Mouse (Mus musculus) liver, postnatal 0 days (tissue): ENCODE measurements around the gene Gm32742. TPM values are rescaled to one million over a fixed set of nuclear protein-coding genes. Genes with fewer than 3 reads are reported as not detected.

Source experiments
- ATAC-seq: fragments of 200-750 bp; cut with Nextera tagmentation; 2 replicates; pipeline ENCODE4 v1.8.0; 2017; ENCODE audit warnings: mild to moderate bottlenecking, moderate library complexity
- DNase-seq: peaks from one replicate; pipeline ENCODE4 v3.0.0-alpha.2; 2016
- H3K27ac ChIP-seq: fragments of 300-500 bp; sonication (generic); 2 replicates; pipeline ENCODE4 v1.5.1; 2014; ENCODE audit warnings: antibody characterized with exemption, moderate library complexity, mild to moderate bottlenecking, low read depth
- H3K27me3 ChIP-seq: fragments of 300-500 bp; sonication (generic); 2 replicates; pipeline ENCODE4 v1.6.1; 2014; ENCODE audit warnings: low read length, control low read depth, mixed read lengths; ENCODE audit not compliant: insufficient read depth
- H3K36me3 ChIP-seq: fragments of 300-500 bp; sonication (generic); replicated peaks from 2 replicates; pipeline ENCODE4 v1.6.1; 2014; ENCODE audit warnings: mild to moderate bottlenecking, control low read depth, low read length, moderate library complexity, mixed read lengths; ENCODE audit not compliant: insufficient read depth
- H3K4me1 ChIP-seq: fragments of 300-500 bp; sonication (generic); 2 replicates; pipeline ENCODE4 v1.6.1; 2014; ENCODE audit warnings: antibody characterized with exemption, mild to moderate bottlenecking, control low read depth; ENCODE audit not compliant: insufficient read depth
- H3K4me2 ChIP-seq: fragments of 300-500 bp; sonication (generic); 2 replicates; pipeline ENCODE4 v1.6.1; 2014; ENCODE audit warnings: low read depth, mild to moderate bottlenecking, low read length, moderate library complexity, mixed read lengths
- H3K4me3 ChIP-seq: fragments of 300-500 bp; sonication (generic); 2 replicates; pipeline ENCODE4 v1.5.1; 2014; ENCODE audit warnings: low read depth, low read length
- H3K9ac ChIP-seq: fragments of 300-500 bp; sonication (generic); replicated peaks from 2 replicates; pipeline ENCODE4 v1.6.1; 2014; ENCODE audit warnings: mild to moderate bottlenecking, moderate library complexity
- H3K9me3 ChIP-seq: fragments of 300-500 bp; sonication (generic); 2 replicates; pipeline ENCODE4 v1.6.1; 2016; ENCODE audit warnings: mild to moderate bottlenecking, control low read depth, low read length, mixed read lengths
- CTCF ChIP-seq: sonication (generic); IDR thresholded peaks from 2 replicates; pipeline ENCODE4 v1.5.1; 2016; ENCODE audit warnings: antibody characterized with exemption, low read depth
- EP300 ChIP-seq: IDR thresholded peaks from 2 replicates; pipeline ENCODE4 v1.6.1; 2016; ENCODE audit warnings: antibody characterized with exemption, low read depth, mild to moderate bottlenecking
- WGBS: fragments of 180-500 bp; shearing (Covaris S2); extraction: QIAGEN DNeasy Blood & Tissue Kit; methylation state at CpG from one replicate; pipeline ENCODE4 v1.1.7; 2014; ENCODE audit not compliant: insufficient replicate concordance; 5-methylcytosine and 5-hydroxymethylcytosine counted together
- polyA plus RNA-seq: library from polyadenylated mRNA; unstranded; fragments of >200 nt; fragmentation: Nextera tagmentation; extraction: Ambion mirVana; gene quantifications from 2 replicates; pipeline ENCODE4 v1.2.1, GENCODE M21; 2015

The Gm32742 gene
- polyA plus RNA-seq, 1 experiment from 2014 or later = not detected

DNA sequence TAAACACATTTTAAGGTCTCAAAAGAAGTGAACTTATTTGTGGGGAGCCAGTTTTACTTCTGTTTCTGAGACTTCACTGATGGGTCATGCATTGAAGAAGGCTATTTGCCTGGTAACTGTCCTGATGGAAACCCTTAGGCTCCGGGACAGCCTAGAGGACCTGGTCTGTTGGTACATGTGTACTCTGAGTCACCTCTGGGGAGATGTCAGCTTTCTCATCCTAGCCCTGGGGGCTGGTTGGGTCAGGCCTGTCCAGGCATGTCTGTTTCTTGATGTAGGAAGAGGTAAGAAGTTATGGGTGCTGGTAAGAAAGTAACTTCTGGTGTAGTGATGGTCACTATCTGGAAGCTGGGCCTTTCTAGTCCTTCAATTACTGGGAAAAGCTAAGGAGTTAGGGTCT lies 10.4 kb upstream of the Gm32742 start:
- DNase-seq (no peak), ATAC-seq (no peak)
- no peak overlapping the region for H3K4me2 ChIP-seq
- H3K9ac ChIP-seq = no peak overlapping the region
- no peak overlapping the region for H3K4me3 ChIP-seq
- H3K9me3 ChIP-seq = no peaks in the 10 kb centered on the region
- H3K27me3 ChIP-seq = no peaks in the 10 kb centered on the region
- 89% methylated on average over 1 of the region's 1 CpGs for WGBS
- no peaks in the 10 kb centered on the region for H3K4me1 ChIP-seq
- no peak for TF ChIP-seq EP300
- no peak for TF ChIP-seq CTCF
- H3K36me3 ChIP-seq = no peaks in the 10 kb centered on the region
- H3K27ac ChIP-seq = no peak overlapping the region

DNA sequence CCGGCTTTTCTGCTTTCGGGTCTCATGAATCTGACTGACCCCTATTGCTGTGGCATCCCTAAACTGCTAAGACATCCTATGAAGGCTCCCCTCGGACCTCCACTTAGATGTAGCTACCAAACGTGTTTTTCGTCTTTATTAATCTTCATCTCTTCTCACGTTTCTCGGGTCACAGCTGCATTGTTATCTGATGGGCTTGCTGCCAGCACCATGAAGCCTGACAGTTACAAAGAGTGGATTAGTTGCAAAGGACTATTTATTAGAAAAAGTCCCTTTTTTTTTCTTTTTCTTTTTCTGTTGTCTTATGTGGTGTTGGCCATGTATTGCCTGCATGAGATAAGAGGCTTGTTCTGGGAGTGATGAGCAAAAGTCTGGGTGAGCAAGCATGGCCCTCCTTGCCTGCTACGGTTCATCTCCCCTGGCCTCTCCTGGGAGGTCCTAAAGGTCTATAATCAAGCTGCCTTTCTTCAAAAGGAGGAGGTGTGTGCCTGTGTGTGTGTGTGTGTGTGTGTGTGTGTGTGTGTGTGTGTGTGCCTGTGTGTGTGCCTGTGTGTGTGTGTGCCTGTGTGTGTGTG lies 9.7 kb upstream of the Gm32742 start:
- Histone ChIP-seq H3K27ac (no peak overlapping the region), H3K36me3 (no peaks in the 10 kb centered on the region), H3K4me1 (no peaks in the 10 kb centered on the region), H3K9me3 (no peaks in the 10 kb centered on the region), H3K9ac (no peak overlapping the region), H3K4me3 (no peak overlapping the region), H3K27me3 (no peaks in the 10 kb centered on the region), H3K4me2 (no peak overlapping the region)
- WGBS = 47% methylated on average over 8 of the region's 8 CpGs
- ATAC-seq = 0 out of 2 replicates have a peak, but pooled peaks have one; percentile 17
- TF ChIP-seq CTCF (no peak), EP300 (no peak)
- DNase-seq = no peak

DNA sequence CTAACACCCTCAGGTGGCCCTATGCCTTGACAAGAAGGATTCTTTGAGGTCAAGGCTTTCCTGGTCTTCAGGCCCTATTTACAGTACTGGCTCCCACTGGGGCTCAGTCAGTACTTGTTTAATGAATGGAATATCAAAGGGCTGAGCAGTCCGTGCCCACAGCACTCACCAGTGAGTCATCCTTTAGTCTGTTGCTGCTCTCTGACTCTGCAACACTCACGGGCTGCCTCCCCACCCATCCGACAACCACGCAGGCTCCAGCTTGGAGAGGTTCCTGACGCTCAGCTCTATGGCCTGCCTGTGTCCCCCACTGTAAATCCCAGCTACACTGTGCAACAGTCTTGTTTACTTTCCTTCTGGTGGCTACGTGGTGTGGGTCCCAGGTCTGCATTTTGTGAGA lies 5.0 kb upstream of the Gm32742 start:
- no peak overlapping the region for H3K27ac ChIP-seq
- 61% methylated on average over 6 of the region's 6 CpGs for WGBS
- TF ChIP-seq EP300 (no peak), CTCF (no peak)

DNA sequence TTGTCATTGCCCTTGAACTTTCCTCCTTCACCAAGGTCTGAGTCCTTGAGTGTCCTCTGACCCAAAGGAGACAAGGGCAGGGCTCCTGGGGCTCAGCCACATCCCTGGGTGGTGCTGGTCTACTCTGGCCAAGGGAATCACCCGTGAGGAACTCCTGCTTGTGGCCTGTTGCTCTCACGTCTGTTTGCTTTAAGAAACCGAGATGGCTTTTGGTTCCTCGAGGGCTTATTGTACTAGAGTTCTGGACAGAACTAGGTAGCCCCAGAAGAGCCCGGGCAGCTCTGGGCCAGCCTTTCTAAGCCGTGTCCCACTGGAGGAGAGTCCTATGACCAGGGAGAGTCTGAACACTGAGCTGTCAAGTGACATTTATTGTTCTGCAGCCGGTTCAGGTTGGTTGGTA lies 3.8 kb upstream of the Gm32742 start:
- no peak overlapping the region for H3K27ac ChIP-seq
- H3K4me2 ChIP-seq = no peak overlapping the region
- no peaks in the 10 kb centered on the region for H3K27me3 ChIP-seq
- H3K36me3 ChIP-seq = no peaks in the 10 kb centered on the region
- H3K9me3 ChIP-seq = no peaks in the 10 kb centered on the region
- no peak overlapping the region for H3K9ac ChIP-seq
- H3K4me3 ChIP-seq = no peak overlapping the region
- no peaks in the 10 kb centered on the region for H3K4me1 ChIP-seq
- WGBS = 78% methylated on average over 7 of the region's 7 CpGs
- ATAC-seq (no peak), DNase-seq (no peak)
- TF ChIP-seq EP300 = no peak

More for the DNA sequence above, 5.0 kb upstream of the Gm32742 start:
- DNase-seq = no peak
- Histone ChIP-seq H3K27me3 (no peaks in the 10 kb centered on the region), H3K4me2 (no peak overlapping the region), H3K4me3 (no peak overlapping the region), H3K9ac (no peak overlapping the region), H3K9me3 (no peaks in the 10 kb centered on the region), H3K36me3 (no peaks in the 10 kb centered on the region), H3K4me1 (no peaks in the 10 kb centered on the region)
- ATAC-seq = no peak

DNA sequence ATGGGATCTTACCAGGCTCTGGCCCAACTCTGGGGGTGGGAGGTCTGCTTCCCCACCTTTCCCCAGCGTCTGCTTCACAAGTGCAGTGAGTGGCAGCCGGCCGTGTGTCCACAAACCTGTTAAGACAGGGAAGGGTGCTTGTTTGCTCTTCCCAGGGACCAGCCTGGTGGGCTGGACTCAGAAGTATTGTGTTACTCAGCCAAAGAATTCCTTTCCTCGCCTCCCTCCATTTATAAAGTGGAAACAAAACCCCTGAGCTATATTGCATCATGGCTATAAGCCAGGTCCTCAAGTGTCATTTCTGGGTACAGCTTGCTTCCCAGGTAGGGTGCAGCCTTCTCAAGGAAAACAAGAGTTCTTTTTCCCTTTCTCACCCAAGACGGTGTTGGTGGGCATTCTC lies 3.4 kb upstream of the Gm32742 start:
- TF ChIP-seq EP300 (no peak), CTCF (no peak)
- DNase-seq (no peak), ATAC-seq (no peak)
- H3K27ac ChIP-seq = no peak overlapping the region
- H3K27me3 ChIP-seq = no peaks in the 10 kb centered on the region
- H3K4me2 ChIP-seq = no peak overlapping the region
- 65% methylated on average over 5 of the region's 5 CpGs for WGBS
- no peaks in the 10 kb centered on the region for H3K36me3 ChIP-seq
- no peak overlapping the region for H3K9ac ChIP-seq
- no peaks in the 10 kb centered on the region for H3K4me1 ChIP-seq
- no peak overlapping the region for H3K4me3 ChIP-seq
- H3K9me3 ChIP-seq = no peaks in the 10 kb centered on the region

DNA sequence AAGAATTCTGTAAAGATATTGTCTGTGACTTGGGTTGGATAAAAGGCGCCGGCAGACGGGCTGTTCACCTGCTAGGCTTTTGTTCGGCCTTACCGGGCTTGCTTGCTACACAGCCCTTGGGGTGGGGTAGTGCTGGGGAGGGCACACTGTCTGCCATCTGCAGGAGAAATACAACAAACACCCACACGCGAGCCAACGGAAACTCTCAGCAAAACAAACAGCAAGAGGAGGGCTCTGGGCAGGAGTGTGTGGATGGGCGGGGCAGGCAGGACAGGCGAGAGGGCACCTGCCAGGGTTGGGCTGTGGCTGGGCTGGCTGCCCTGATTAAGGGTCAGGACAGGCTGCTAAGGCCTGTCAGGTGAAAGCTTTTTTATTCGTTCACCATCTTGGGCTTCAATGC lies 2.6 kb upstream of the Gm32742 start:
- no peak overlapping the region for H3K4me2 ChIP-seq
- no peaks in the 10 kb centered on the region for H3K9me3 ChIP-seq
- H3K4me1 ChIP-seq = no peaks in the 10 kb centered on the region
- H3K36me3 ChIP-seq = no peaks in the 10 kb centered on the region
- peak; percentile 57 for DNase-seq
- 56% methylated on average over 11 of the region's 11 CpGs for WGBS
- H3K9ac ChIP-seq = no peak overlapping the region
- no peak overlapping the region for H3K27ac ChIP-seq
- no peak overlapping the region for H3K4me3 ChIP-seq
- H3K27me3 ChIP-seq = no peaks in the 10 kb centered on the region
- peak; percentile 74 for ATAC-seq
- TF ChIP-seq CTCF = no peak
- no peak for TF ChIP-seq EP300

DNA sequence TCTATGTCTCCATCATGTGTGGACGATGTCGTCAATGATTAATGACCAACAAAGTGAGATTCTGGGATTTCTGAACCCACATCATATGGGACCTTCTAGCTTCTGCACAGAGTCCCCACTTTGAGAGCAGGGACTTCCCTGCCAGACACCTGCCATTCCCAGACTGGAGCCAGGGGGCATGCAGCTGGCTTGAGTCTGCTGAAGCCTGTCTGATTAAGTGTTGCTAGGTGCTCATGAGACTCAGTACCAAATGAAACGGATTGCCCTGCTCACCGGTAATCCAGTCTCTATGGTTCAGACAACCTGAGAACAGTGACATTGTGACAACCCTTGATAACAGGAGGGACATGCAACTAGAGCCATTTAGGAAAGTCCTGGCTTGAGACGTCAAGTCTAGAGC lies 1.3 kb downstream of the Gm32742 start:
- no peaks in the 10 kb centered on the region for H3K4me1 ChIP-seq
- ATAC-seq (no peak), DNase-seq (no peak)
- H3K9me3 ChIP-seq = no peaks in the 10 kb centered on the region
- H3K9ac ChIP-seq = no peak overlapping the region
- WGBS = 69% methylated on average over 5 of the region's 5 CpGs
- TF ChIP-seq EP300 (no peak), CTCF (peak; percentile 21; the same call in 1 of the 2 replicates)
- H3K4me2 ChIP-seq = no peak overlapping the region
- no peaks in the 10 kb centered on the region for H3K27me3 ChIP-seq
- H3K27ac ChIP-seq = no peak overlapping the region
- no peak overlapping the region for H3K4me3 ChIP-seq
- H3K36me3 ChIP-seq = no peaks in the 10 kb centered on the region
